Mouse (Mus musculus) left cerebral cortex, adult 18-20 months (tissue): ENCODE results near the gene Il27ra. TPM values are rescaled to one million over a fixed set of nuclear protein-coding genes. Genes with fewer than 3 reads are reported as not detected.

ENCODE experiments used
- DNase-seq, 2 experiments: peaks; one replicate each; pipeline ENCODE4 v3.0.0; 2021 to 2022; ENCODE audit warnings: low spot score in 2 of 2, mixed read lengths in 1 of 2
- long read RNA-seq, 2 experiments: library from polyadenylated mRNA; stranded (forward); transcript quantifications; one replicate each; pipeline ENCODE4 v2.0.0; 2021
- total RNA-seq, 2 experiments: library from RNA; stranded (reverse); gene quantifications; 2 replicates each; pipeline ENCODE4 v1.2.3; 2021

The Il27ra gene
- under 1 TPM; 0.30 to 0.52 TPM for total RNA-seq
- long read RNA-seq, experiment 1 = 0 reads
- long read RNA-seq, experiment 2 = 0 reads

- DNase-seq = peak; percentile 16 to 18
These were observed at the start of gene Il27ra for GRCm38 (mm10) chr8:84042066-84042947. Gene Il27ra, minus strand, starts transcription at chr8:84042589.

GRCm38 (mm10) chr8:84090585-84090984 is 48.2 kb upstream of the Il27ra start:
- DNase-seq = no peak

- DNase-seq = no peak
These were observed 46.9 kb upstream of the Il27ra start for GRCm38 (mm10) chr8:84089277-84089676.

GRCm38 (mm10) chr8:84087821-84088220 is 45.4 kb upstream of the Il27ra start:
- peak in 1 of 2 experiments; percentile 49 for DNase-seq

- no peak for DNase-seq
These were observed 44.8 kb upstream of the Il27ra start for GRCm38 (mm10) chr8:84087156-84087555.

- no peak for DNase-seq
These were observed 42.1 kb upstream of the Il27ra start for GRCm38 (mm10) chr8:84084341-84085115.

GRCm38 (mm10) chr8:84083829-84084241 is 41.4 kb upstream of the Il27ra start:
- no peak for DNase-seq

GRCm38 (mm10) chr8:84079206-84079605 is 36.8 kb upstream of the Il27ra start:
- DNase-seq = no peak

GRCm38 (mm10) chr8:84076849-84077248 is 34.5 kb upstream of the Il27ra start:
- no peak for DNase-seq

- DNase-seq = no peak
These were observed 34.0 kb upstream of the Il27ra start for GRCm38 (mm10) chr8:84076412-84076811.

- DNase-seq = no peak
These were observed 31.0 kb upstream of the Il27ra start for GRCm38 (mm10) chr8:84073230-84073976.

GRCm38 (mm10) chr8:84072321-84072720 is 29.9 kb upstream of the Il27ra start:
- no peak for DNase-seq

GRCm38 (mm10) chr8:84071921-84072320 is 29.5 kb upstream of the Il27ra start:
- DNase-seq = no peak

GRCm38 (mm10) chr8:84070667-84071066 is 28.3 kb upstream of the Il27ra start:
- DNase-seq = peak; percentile 51 to 64

- no peak for DNase-seq
These were observed 27.9 kb upstream of the Il27ra start for GRCm38 (mm10) chr8:84070241-84070640.

- no peak for DNase-seq
These were observed 27.4 kb upstream of the Il27ra start for GRCm38 (mm10) chr8:84069750-84070149.

- no peak for DNase-seq
These were observed 26.8 kb upstream of the Il27ra start for GRCm38 (mm10) chr8:84069169-84069568.

GRCm38 (mm10) chr8:84068316-84069035 is 26.1 kb upstream of the Il27ra start:
- DNase-seq = no peak

GRCm38 (mm10) chr8:84067911-84068310 is 25.5 kb upstream of the Il27ra start:
- no peak for DNase-seq

- peak; percentile 94 to 96 for DNase-seq
These were observed 24.7 kb upstream of the Il27ra start for GRCm38 (mm10) chr8:84067047-84067573.
